ENCODE assay signal across 8 mouse cellular contexts in genomic region chr11:76997916-76998704, GRCm38 (mm10). TPM values are rescaled to one million over a fixed set of nuclear protein-coding genes. Genes with fewer than 3 reads are reported as not detected.
DNase-seq lines count a peak whose midpoint lies in the region; ATAC-seq lines count a peak whose summit lies in the region.

Gene Slc6a4, plus strand, starts transcription at chr11:76998603.

- H3K36me3 ChIP-seq in forebrain, embryonic 12.5 days (replicated peaks): no peaks in the 10 kb centered on the region
- no peaks in the 10 kb centered on the region for H3K36me3 ChIP-seq in kidney, embryonic 16.5 days (ENCODE audit: insufficient read depth, low read length)
- no peaks in the 10 kb centered on the region for H3K36me3 ChIP-seq in midbrain, embryonic 16.5 days (ENCODE audit: control insufficient read depth, insufficient read depth, low read length)

- H3K4me2 ChIP-seq in forebrain, embryonic 12.5 days: peak within 1 kb of the TSS; percentile 80
- peak within 1 kb of the TSS; percentile 85 for H3K4me2 ChIP-seq in kidney, embryonic 16.5 days (replicated peaks; ENCODE audit: low read depth, low read length)
- peak within 1 kb of the TSS; percentile 75 for H3K4me2 ChIP-seq in midbrain, embryonic 16.5 days (ENCODE audit: low read length)

- peak within 1 kb of the TSS; percentile 42; the same call in 1 of the 2 replicates for H3K9ac ChIP-seq in forebrain, embryonic 12.5 days
- peak within 1 kb of the TSS; percentile 54 for H3K9ac ChIP-seq in kidney, embryonic 16.5 days (replicated peaks; ENCODE audit: low read length)
- H3K9ac ChIP-seq in midbrain, embryonic 16.5 days (ENCODE audit: low read depth, low read length): peak within 1 kb of the TSS; percentile 50

- H3K27ac ChIP-seq in forebrain, embryonic 12.5 days: no peak within 1 kb of the TSS
- no peak within 1 kb of the TSS for H3K27ac ChIP-seq in kidney, embryonic 16.5 days (ENCODE audit: low read length)
- no peak within 1 kb of the TSS for H3K27ac ChIP-seq in midbrain, embryonic 16.5 days (ENCODE audit: low read length)

- 0 out of 2 replicates have a peak, but pooled peaks have one; percentile 23 for ATAC-seq in forebrain, embryonic 12.5 days (ENCODE audit: low FRiP score)
- ATAC-seq in kidney, embryonic 16.5 days (ENCODE audit: low FRiP score, low TSS enrichment): 0 out of 2 replicates have a peak, but pooled peaks have one; percentile 29
- 0 out of 2 replicates have a peak, but pooled peaks have one; percentile 28 for ATAC-seq in midbrain, embryonic 16.5 days

- peaks cover 77% of the 10 kb centered on the region for H3K27me3 ChIP-seq in forebrain, embryonic 12.5 days
- peaks cover 23% of the 10 kb centered on the region for H3K27me3 ChIP-seq in kidney, embryonic 16.5 days (ENCODE audit: insufficient read depth, low read length)
- H3K27me3 ChIP-seq in midbrain, embryonic 16.5 days (ENCODE audit: control insufficient read depth, insufficient read depth, low read depth, low read length): peaks cover 45% of the 10 kb centered on the region

- peak within 1 kb of the TSS; percentile 45 for H3K4me3 ChIP-seq in forebrain, embryonic 12.5 days (replicated peaks)
- peak within 1 kb of the TSS; percentile 58 for H3K4me3 ChIP-seq in kidney, embryonic 16.5 days (ENCODE audit: low read length)
- H3K4me3 ChIP-seq in midbrain, embryonic 16.5 days (ENCODE audit: low read depth, low read length): peak within 1 kb of the TSS; percentile 44

- H3K4me1 ChIP-seq in forebrain, embryonic 12.5 days: peaks cover 15% of the 10 kb centered on the region
- peaks cover 15% of the 10 kb centered on the region for H3K4me1 ChIP-seq in kidney, embryonic 16.5 days (ENCODE audit: insufficient read depth, low read length)
- peaks cover 14% of the 10 kb centered on the region for H3K4me1 ChIP-seq in midbrain, embryonic 16.5 days (ENCODE audit: control insufficient read depth, insufficient read depth, low read length)

- DNase-seq in heart, adult 11 months: peak; percentile 86
- no peak for DNase-seq in heart, adult 8-10 months (ENCODE audit: low spot score)
- peak; percentile 35 for DNase-seq in NIH3T3 (ENCODE audit: low read depth)
- no peak for DNase-seq in urinary bladder, postnatal 25 days (ENCODE audit: low spot score)
- DNase-seq in left cerebral cortex, adult 11 months (ENCODE audit: low spot score): no peak

- WGBS in forebrain, embryonic 12.5 days: under 1% methylated on average over 49 of the region's 52 CpGs
- WGBS in kidney, embryonic 16.5 days: under 1% methylated on average over 49 of the region's 52 CpGs
- 1% methylated on average over 51 of the region's 52 CpGs for WGBS in midbrain, embryonic 16.5 days

- H3K9me3 ChIP-seq in forebrain, embryonic 12.5 days: no peaks in the 10 kb centered on the region
- no peaks in the 10 kb centered on the region for H3K9me3 ChIP-seq in kidney, embryonic 16.5 days (ENCODE audit: low read length)
- H3K9me3 ChIP-seq in midbrain, embryonic 16.5 days (replicated peaks; ENCODE audit: control insufficient read depth, low read length, poor library complexity, severe bottlenecking): no peaks in the 10 kb centered on the region

RNA-seq across cellular contexts. Expression of gene Slc6a4, which starts in this region (rescaled TPM):
- total RNA-seq in heart, adult 8-10 months (2022): under 1 TPM; 0.57 to 0.75 (median 0.59) TPM
- 0.24 and 0.37 TPM in 2 replicates for polyA plus RNA-seq in forebrain, embryonic 12.5 days (2016; fragmentation: Nextera tagmentation; extraction: Ambion mirVana)
- 2.8 and 3.6 TPM in 2 replicates for polyA plus RNA-seq in kidney, embryonic 16.5 days (2015; fragmentation: Nextera tagmentation; extraction: Ambion mirVana)
- polyA plus RNA-seq in midbrain, embryonic 16.5 days (2015; fragmentation: Nextera tagmentation; extraction: Ambion mirVana): 7.8 and 10.9 TPM in 2 replicates

Comparison
In these comparisons a context has a peak if more than half of its experiments do, and no peak if none do; other contexts are left out.
1. DNase-seq: peak in heart, adult 11 months (single experiment) and NIH3T3 (single experiment); none in heart, adult 8-10 months (single experiment), urinary bladder, postnatal 25 days (single experiment) and left cerebral cortex, adult 11 months (single experiment).
2. Peak in ATAC-seq, H3K4me3 ChIP-seq, H3K9ac ChIP-seq and H3K4me2 ChIP-seq in forebrain, embryonic 12.5 days; RNA of the gene not detected or under 1 TPM.
3. Peak in every context shown above with its lines, with median percentiles within 50 percentile points of each other: ATAC-seq, H3K4me2 ChIP-seq, H3K4me3 ChIP-seq and H3K9ac ChIP-seq.